Mouse (Mus musculus): ENCODE measurements around the gene Gm5105. TPM values are rescaled to one million over a fixed set of nuclear protein-coding genes. Genes with fewer than 3 reads are reported as not detected.

The Gm5105 gene
- 0.06 and 0.49 TPM in 2 replicates for polyA plus RNA-seq (2012; rRNA removed)

- WGBS = 92% methylated on average over 12 of the region's 12 CpGs
Observed at GRCm38 (mm10) chr3:138067288-138067687, at the start of gene Gm5105. Gene Gm5105 (minus strand): TSS chr3:138067388.

DNA sequence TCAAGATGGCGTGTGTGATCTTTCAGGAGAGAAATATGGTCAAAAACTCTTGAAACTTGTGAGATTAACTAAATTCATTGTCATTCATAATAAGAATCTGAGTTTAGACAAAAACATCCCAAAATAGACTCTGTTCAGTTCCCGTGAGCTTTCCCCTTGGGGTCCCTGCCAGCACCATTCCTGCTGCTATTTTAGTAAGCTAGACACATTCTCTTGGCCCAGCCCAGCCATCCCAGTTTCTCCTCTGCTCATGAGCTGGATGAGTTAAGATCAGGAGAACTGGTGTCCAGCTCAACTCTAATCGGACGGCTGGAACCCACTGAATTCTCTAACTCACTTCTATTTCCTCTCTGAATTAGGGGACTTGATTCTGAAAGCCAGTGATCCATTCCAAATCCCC is 49.7 kb upstream of the Gm5105 start:
- 80% methylated on average over 4 of the region's 4 CpGs for WGBS
- DNase-seq (ENCODE audit: low read depth, low spot score) = no peak

More at GRCm38 (mm10) chr3:138067288-138067687, at the start of gene Gm5105:
- DNase-seq (ENCODE audit: low read depth, low spot score) = no peak

GRCm38 (mm10) chr3:138114106-138114505 is 46.9 kb upstream of the Gm5105 start:
- no peak for DNase-seq (ENCODE audit: low read depth, low spot score)

DNA sequence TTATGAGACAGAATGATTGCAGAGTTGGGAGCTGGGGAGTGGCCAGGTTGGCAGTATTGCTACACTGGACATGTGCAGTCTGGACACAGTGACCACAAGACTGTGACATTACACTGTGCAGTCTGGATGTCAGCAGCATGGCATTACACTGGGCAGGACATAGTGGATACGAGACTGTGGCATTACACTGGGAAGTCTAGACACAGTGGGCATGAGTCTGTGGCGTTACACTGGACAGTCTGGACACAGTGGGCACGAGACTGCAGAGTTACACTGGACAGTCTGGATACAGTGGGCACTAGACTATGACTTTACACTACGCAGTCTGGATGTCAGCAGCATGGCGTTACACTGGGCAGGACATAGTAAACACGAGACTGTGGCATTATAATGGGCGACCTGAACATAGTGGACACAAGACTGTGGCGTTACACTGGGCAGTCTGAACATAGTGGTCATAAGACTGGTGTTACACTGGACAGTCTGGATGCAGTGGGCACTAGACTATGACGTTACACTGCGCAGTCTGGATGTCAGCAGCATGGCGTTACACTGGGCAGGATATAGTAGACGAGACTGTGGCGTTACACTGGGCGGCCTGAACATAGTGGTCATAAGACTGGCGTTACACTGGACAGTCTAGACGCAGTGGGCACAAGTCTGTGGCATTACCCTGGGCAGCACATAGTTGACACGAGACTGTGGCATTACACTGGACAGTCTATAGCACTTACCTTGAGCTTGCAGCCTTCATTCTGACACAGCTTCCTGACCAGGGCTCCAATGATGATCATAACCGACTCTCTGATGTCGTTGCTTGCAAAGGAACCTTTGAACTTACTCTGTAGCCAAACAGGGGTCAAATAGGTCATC is 44.0 kb upstream of the Gm5105 start:
- no peak for DNase-seq (ENCODE audit: low read depth, low spot score)
- 90% methylated on average over 19 of the region's 19 CpGs for WGBS

More at GRCm38 (mm10) chr3:138114106-138114505, 46.9 kb upstream of the Gm5105 start:
- 88% methylated on average over 17 of the region's 17 CpGs for WGBS

DNA sequence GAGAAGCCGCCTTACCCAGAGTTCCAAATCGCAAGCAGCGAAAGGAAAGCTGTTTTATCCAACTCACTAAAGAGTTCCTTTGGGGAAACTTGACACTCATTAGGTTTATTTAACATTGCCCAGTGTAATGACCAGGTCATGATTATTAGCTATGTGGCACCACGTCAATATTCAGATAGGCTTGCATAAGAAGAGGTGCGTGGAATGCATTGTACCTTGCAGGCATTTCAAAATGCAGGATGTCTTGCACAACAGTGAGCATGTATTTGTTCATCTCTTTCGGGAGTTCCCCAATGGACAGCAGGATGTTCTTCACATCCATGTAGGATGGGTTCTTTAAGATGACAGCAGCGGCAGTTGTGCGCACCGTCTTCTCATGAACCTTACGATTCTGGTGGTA is 39.7 kb upstream of the Gm5105 start:
- DNase-seq (ENCODE audit: low read depth, low spot score) = no peak
- WGBS = 95% methylated on average over 10 of the region's 10 CpGs

GRCm38 (mm10) chr3:138105056-138105455 is 37.9 kb upstream of the Gm5105 start:
- WGBS = 70% methylated on average over 5 of the region's 5 CpGs
- no peak for DNase-seq (ENCODE audit: low read depth, low spot score)

GRCm38 (mm10) chr3:138103690-138104089 is 36.5 kb upstream of the Gm5105 start:
- DNase-seq (ENCODE audit: low read depth, low spot score) = no peak
- WGBS = 94% methylated on average over 4 of the region's 4 CpGs

- 84% methylated on average over 4 of the region's 4 CpGs for WGBS
Observed at GRCm38 (mm10) chr3:138101936-138102335, 34.7 kb upstream of the Gm5105 start.

DNA sequence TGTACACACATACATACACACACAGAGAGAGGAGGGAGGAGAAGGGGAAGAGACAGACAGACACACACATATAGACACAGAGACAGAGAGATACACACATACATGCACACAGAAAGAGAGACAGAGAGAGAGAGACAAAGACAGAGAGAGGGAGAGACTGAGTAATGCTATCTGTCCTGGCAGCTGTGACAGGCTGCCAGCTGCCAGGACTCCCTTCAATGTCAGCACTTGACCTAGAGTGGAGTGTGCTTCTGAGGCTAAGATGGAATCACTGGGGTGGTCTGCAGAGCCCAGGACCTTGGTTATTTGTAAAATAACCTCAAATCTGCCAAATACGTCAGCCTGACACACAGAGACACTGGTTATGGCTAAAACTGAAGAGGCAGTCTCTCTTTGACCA is 30.5 kb upstream of the Gm5105 start:
- DNase-seq (ENCODE audit: low read depth, low spot score) = no peak

More at GRCm38 (mm10) chr3:138101936-138102335, 34.7 kb upstream of the Gm5105 start:
- DNase-seq (ENCODE audit: low read depth, low spot score) = no peak

DNA sequence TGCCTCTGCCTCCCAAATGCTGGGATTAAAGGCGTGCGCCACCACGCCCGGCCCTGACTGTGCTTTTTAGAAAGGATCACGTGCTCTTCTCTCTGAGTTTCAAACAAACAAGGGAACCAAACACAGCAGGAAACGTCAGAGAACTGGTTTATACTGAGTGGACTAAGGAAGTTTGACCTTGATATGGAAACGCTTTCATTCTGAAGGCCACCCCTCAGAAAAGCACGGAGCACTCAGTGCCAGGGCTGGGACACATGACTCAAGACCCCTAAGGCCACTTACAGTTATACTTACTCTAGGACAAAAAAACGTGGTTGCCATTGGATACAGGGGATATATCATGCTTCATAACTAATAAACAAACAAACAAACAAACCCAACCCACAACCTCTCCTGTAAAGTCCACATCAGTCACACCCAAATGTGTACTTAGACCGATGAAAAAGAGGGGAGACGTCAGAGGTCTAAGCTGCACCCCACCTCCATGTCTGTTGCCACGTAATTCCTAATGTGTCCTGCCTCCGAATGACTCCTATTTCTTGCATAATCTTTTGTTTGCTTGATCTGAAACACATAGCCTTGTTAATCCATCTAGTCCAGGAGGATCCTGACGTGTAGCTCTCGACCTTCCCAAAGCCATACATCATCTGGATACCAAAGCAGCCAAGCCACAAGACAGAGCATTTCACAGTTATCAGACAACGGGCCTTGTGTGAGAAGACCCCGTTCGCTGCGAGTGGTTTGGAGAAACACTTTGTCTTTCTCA is 29.3 kb upstream of the Gm5105 start:
- DNase-seq (ENCODE audit: low read depth, low spot score) = no peak
- 84% methylated on average over 19 of the region's 19 CpGs for WGBS

More for the DNA sequence above, 30.5 kb upstream of the Gm5105 start:
- 86% methylated on average over 1 of the region's 1 CpGs for WGBS

DNA sequence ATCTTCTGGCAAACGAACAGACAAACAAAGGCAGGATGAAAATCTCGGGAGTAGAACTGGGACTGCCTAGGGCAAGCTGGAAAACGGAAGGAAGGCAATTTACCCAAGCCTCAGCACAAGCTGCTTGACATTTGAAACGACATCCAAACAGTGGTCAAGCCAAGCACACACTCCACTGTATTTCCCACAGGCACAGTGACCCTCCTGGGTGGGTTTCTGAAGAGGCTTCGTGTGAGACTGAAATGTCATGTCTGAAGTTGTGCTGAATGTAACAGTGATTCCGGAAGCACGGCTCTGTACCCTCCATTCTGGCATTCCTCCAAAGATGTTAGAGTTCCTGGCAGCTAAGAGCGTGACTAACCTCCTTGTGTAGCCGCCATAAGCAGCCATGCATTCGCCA is 28.5 kb upstream of the Gm5105 start:
- no peak for DNase-seq (ENCODE audit: low read depth, low spot score)
- 66% methylated on average over 10 of the region's 10 CpGs for WGBS

- WGBS = 62% methylated on average over 3 of the region's 3 CpGs
- no peak for DNase-seq (ENCODE audit: low read depth, low spot score)
Observed at GRCm38 (mm10) chr3:138095301-138095700, 28.1 kb upstream of the Gm5105 start.

DNA sequence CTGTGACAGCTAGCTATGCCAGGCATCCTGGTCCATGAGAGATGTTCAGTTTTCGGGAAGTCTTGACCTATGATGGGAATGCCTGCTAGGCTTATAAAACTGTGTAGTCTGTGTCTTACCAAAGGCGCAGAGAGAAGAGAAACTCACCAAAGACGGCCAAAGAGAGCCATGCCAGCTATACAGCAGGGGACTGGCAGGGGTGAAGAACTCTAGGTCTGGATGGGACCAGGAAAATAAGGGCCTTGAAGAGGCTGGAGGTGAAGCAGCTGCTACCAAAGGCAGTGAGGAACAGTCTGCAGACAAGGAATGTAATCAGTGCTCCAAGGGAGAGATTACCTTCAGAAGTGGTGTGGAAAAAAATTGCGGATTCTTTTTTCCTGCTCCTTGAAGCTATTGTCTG is 16.7 kb upstream of the Gm5105 start:
- DNase-seq (ENCODE audit: low read depth, low spot score) = no peak
- 82% methylated on average over 4 of the region's 4 CpGs for WGBS

DNA sequence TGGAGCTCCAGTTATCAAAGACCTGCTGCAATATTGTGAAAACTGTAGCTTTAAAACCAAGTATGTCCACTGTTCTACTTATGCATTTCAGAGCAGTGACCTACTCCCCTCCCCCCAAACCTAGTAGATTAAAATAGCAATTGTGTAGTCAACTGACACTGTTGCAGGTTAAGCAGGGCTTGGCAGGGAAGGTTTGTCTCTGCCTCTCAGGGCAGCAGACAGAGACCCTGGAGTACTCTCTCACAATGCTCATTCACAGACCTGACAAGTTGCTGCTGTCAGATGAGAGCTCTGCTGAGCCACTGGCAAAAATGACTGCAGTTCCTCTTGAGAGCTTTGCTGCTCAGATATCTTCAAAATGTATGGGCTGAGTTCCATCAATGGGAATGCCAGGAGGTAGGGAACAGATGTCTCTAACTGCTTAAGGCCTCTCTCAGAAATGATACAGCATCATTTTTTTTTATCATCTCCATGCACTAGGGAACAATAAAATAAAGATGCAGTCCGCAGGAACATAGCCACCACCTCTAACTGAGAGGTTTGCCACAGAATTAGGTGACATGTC is 16.0 kb upstream of the Gm5105 start:
- no peak for DNase-seq (ENCODE audit: low read depth, low spot score)
- 90% methylated on average over 1 of the region's 1 CpGs for WGBS

DNA sequence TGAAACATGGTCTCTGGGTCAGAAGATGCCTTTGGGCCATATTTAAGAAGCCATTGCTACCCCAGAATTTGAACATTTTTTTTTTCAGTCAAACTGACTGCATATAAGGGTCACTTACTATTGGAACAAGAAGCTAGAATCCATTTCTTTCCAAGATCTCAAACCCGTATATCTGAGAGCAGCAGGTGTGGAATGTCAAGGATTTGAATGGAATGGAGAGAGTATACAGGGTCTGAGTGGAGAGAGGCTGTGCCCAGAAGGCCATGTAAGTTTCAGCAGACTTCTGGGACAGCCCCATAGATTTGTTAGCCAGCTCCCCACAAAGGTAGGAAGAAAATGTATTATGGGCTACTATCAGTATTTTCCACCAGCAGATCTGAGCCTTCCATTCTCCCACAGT is 11.5 kb upstream of the Gm5105 start:
- no peak for DNase-seq (ENCODE audit: low read depth, low spot score)
- WGBS = 76% methylated on average over 1 of the region's 1 CpGs

DNA sequence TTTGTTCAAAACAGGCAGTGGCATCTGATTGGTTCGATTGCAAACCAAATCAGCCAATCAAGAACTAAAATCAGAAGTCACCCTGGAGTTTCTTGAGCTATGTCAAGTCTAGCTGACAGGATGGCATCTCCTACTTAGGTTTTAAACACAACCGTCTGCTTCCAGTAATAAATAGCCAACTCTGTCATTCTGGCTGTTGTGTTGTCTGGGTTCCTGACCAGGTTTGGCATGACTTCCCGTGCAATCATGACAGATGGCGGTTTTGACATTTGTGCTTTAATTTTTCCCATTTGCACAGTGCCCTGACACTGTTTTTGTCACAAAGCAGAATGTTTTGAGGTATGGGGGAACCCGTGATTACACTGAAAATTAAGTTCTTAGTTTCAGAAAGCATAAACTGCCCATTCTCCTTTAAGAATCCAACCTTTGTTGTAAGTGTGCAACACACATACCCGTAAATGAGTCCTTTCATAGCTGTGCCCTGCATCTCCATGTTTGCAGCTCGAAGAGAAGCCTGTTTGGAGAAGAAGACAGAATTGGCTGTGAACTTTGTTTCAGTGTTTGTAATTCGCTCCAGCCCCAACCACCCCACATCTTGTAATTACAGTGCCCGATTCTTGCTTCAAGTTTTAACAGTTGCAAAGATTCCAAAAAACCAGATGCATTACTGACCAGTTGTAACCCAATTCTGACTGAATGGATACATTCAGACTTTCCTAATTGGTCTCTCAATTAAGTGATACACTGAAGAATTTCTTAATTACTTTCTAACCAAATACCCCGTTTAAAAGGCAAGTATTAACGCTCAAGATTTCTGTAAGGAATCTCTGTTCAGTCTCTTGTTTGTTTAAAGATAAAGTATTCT is 10.5 kb upstream of the Gm5105 start:
- 67% methylated on average over 11 of the region's 11 CpGs for WGBS
- no peak for DNase-seq (ENCODE audit: low read depth, low spot score)

DNA sequence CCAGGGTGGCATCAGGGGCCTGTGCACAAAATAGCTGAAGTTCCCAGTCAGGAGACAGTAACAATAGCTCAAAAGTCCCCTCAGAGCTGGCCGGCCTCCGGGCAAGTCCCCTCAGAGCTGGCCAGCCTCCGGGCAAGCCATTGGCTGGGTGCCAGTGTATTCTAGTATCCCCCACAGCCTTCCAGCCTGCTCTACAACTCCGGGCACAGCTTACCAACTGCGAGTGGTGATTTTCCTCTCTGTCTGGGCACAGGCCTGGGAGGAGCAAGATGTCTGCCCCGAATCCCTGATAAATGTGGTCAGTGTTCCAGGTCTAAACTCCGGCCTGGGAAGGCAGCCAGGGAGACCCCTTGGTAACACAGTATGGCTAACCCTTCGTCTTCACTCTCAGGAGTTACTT is 8.0 kb upstream of the Gm5105 start:
- DNase-seq (ENCODE audit: low read depth, low spot score) = no peak
- 74% methylated on average over 8 of the region's 8 CpGs for WGBS

DNA sequence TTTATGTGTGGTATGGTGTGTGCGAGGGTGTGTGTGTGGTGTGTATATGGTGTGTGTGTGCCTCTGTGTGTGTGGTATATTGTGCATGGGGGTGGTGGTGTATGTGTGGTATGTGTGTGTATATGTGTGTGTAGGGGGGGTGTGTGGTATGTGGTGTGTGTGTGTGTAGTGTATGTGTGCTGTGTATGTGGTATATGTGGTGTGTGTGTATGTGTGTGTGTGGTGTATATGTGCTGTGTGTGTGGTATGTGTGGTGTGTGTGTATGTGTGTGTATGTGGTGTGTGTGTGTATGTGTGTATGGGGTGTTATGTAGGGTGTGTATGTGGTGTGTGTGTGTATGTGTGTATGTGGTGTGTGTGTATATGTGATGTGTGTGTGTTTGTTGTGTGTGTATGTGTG is 7.0 kb upstream of the Gm5105 start:
- WGBS = 94% methylated on average over 1 of the region's 1 CpGs

GRCm38 (mm10) chr3:138071476-138072073 is 4.4 kb upstream of the Gm5105 start:
- WGBS = 82% methylated on average over 10 of the region's 10 CpGs
- DNase-seq (ENCODE audit: low read depth, low spot score) = no peak

More for the DNA sequence above, 7.0 kb upstream of the Gm5105 start:
- no peak for DNase-seq (ENCODE audit: low read depth, low spot score)
